Mouse (Mus musculus) intestine, postnatal 0 days (tissue): ENCODE measurements at regions not wholly inside any gene's neighbourhood (a gene's known extent, or its start where the extent isn't known, plus 50 kb on each side); places are given as distances from the start of the nearest gene placed in this dataset.

ENCODE experiments used
- ATAC-seq: fragments of 200-750 bp; cut with Nextera tagmentation; 2 replicates; pipeline ENCODE4 v1.8.0; 2017; ENCODE audit warnings: mild to moderate bottlenecking, moderate TSS enrichment, moderate library complexity
- H3K27ac ChIP-seq: fragments of 300-500 bp; sonication (generic); 2 replicates; pipeline ENCODE4 v1.5.1; 2014; ENCODE audit warnings: mild to moderate bottlenecking, low read depth, low read length, moderate library complexity
- H3K27me3 ChIP-seq: fragments of 300-500 bp; sonication (generic); replicated peaks from 2 replicates; pipeline ENCODE4 v1.6.1; 2014; ENCODE audit warnings: low read length, mixed read lengths; ENCODE audit not compliant: control insufficient read depth, insufficient read depth
- H3K36me3 ChIP-seq: fragments of 300-500 bp; sonication (generic); 2 replicates; pipeline ENCODE4 v1.6.1; 2014; ENCODE audit warnings: mild to moderate bottlenecking, moderate library complexity; ENCODE audit not compliant: control insufficient read depth, insufficient read depth
- H3K4me1 ChIP-seq: fragments of 300-500 bp; sonication (generic); replicated peaks from 2 replicates; pipeline ENCODE4 v1.6.1; 2014; ENCODE audit warnings: antibody characterized with exemption, low read length, mixed read lengths; ENCODE audit not compliant: control insufficient read depth, insufficient read depth
- H3K4me2 ChIP-seq: fragments of 300-500 bp; sonication (generic); replicated peaks from 2 replicates; pipeline ENCODE4 v1.6.1; 2014; ENCODE audit warnings: low read depth, mild to moderate bottlenecking, moderate library complexity
- H3K4me3 ChIP-seq: fragments of 300-500 bp; sonication (generic); 2 replicates; pipeline ENCODE4 v1.5.1; 2014; ENCODE audit warnings: low read depth, low read length
- H3K9ac ChIP-seq: fragments of 300-500 bp; sonication (generic); 2 replicates; pipeline ENCODE4 v1.6.1; 2014; ENCODE audit warnings: mild to moderate bottlenecking, low read depth, low read length
- H3K9me3 ChIP-seq: fragments of 300-500 bp; sonication (generic); 2 replicates; pipeline ENCODE4 v1.6.1; 2016; ENCODE audit warnings: mixed run types; ENCODE audit not compliant: control insufficient read depth
- CTCF ChIP-seq: sonication (generic); IDR thresholded peaks from 2 replicates; pipeline ENCODE4 v1.5.1; 2016; ENCODE audit warnings: low read depth, mild to moderate bottlenecking, control low read depth, antibody characterized with exemption, moderate library complexity
- WGBS: fragments of 180-500 bp; shearing (Covaris S2); extraction: QIAGEN DNeasy Blood & Tissue Kit; methylation state at CpG from one replicate; pipeline ENCODE4 v1.1.7; 2014; 5-methylcytosine and 5-hydroxymethylcytosine counted together

GRCm38 (mm10) chr2:138074020-138074613 is 182.2 kb upstream of the Btbd3 start:
- TF ChIP-seq CTCF, result no peak
- no peak overlapping the region for H3K4me3 ChIP-seq
- H3K9me3 ChIP-seq, result no peaks in the 10 kb centered on the region
- no peak overlapping the region for H3K27ac ChIP-seq
- H3K27me3 ChIP-seq, result no peaks in the 10 kb centered on the region
- no peak for ATAC-seq
- no peaks in the 10 kb centered on the region for H3K4me1 ChIP-seq
- no peak overlapping the region for H3K9ac ChIP-seq
- H3K4me2 ChIP-seq, result no peak overlapping the region
- 83% methylated on average over 6 of the region's 6 CpGs for WGBS
- no peaks in the 10 kb centered on the region for H3K36me3 ChIP-seq

- no peaks in the 10 kb centered on the region for H3K4me1 ChIP-seq
These were observed 184.1 kb upstream of the Btbd3 start for GRCm38 (mm10) chr2:138072165-138072728.

GRCm38 (mm10) chr2:138053081-138053480 is 203.3 kb upstream of the Btbd3 start:
- no peak for TF ChIP-seq CTCF
- Histone ChIP-seq H3K4me2 (no peak overlapping the region), H3K4me3 (no peak overlapping the region), H3K27ac (no peak overlapping the region), H3K9me3 (no peaks in the 10 kb centered on the region), H3K36me3 (no peaks in the 10 kb centered on the region), H3K27me3 (no peaks in the 10 kb centered on the region), H3K9ac (no peak overlapping the region), H3K4me1 (no peaks in the 10 kb centered on the region)
- ATAC-seq, result no peak
- WGBS, result 72% methylated on average over 4 of the region's 4 CpGs

More at GRCm38 (mm10) chr2:138072165-138072728, 184.1 kb upstream of the Btbd3 start:
- Histone ChIP-seq H3K4me3 (no peak overlapping the region), H3K9ac (no peak overlapping the region), H3K4me2 (no peak overlapping the region), H3K27me3 (no peaks in the 10 kb centered on the region), H3K27ac (no peak overlapping the region), H3K36me3 (no peaks in the 10 kb centered on the region), H3K9me3 (no peaks in the 10 kb centered on the region)
- no peak for TF ChIP-seq CTCF
- ATAC-seq, result no peak
- 60% methylated on average over 6 of the region's 6 CpGs for WGBS

GRCm38 (mm10) chr2:138048341-138048740 is 208.0 kb upstream of the Btbd3 start:
- no peaks in the 10 kb centered on the region for H3K9me3 ChIP-seq
- TF ChIP-seq CTCF, result no peak
- H3K4me1 ChIP-seq, result no peaks in the 10 kb centered on the region
- no peak overlapping the region for H3K4me3 ChIP-seq
- H3K27me3 ChIP-seq, result no peaks in the 10 kb centered on the region
- no peak overlapping the region for H3K4me2 ChIP-seq
- no peak overlapping the region for H3K9ac ChIP-seq
- no peaks in the 10 kb centered on the region for H3K36me3 ChIP-seq
- no peak for ATAC-seq
- no peak overlapping the region for H3K27ac ChIP-seq
- 61% methylated on average over 5 of the region's 5 CpGs for WGBS

DNA sequence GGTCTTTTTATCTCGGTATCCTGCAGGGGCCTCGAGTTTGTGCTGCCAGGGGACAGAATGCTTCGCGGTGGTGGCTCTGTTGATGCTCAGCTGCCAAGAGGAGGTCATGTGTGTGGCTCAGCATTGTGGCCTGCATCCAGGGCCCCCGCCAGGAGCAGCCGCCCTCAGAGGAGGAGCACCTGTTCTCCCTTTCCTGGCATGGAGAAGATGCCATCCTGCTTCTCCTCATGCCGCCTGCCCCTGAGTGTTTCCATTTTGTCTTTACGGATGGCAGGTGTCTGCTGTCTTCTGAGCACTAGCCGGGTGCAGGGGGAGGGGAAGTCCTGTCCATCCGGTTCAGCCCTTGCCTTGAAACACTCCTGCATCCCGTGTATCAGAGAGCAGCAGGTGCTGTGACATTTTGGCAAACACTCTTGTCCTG is 208.6 kb upstream of the Btbd3 start:
- WGBS, result 43% methylated on average over 11 of the region's 11 CpGs
- no peaks in the 10 kb centered on the region for H3K36me3 ChIP-seq
- H3K9me3 ChIP-seq, result no peaks in the 10 kb centered on the region
- H3K27me3 ChIP-seq, result no peaks in the 10 kb centered on the region
- ATAC-seq, result no peak
- H3K4me2 ChIP-seq, result no peak overlapping the region
- TF ChIP-seq CTCF, result no peak
- no peak overlapping the region for H3K27ac ChIP-seq
- H3K9ac ChIP-seq, result no peak overlapping the region
- no peaks in the 10 kb centered on the region for H3K4me1 ChIP-seq
- no peak overlapping the region for H3K4me3 ChIP-seq

DNA sequence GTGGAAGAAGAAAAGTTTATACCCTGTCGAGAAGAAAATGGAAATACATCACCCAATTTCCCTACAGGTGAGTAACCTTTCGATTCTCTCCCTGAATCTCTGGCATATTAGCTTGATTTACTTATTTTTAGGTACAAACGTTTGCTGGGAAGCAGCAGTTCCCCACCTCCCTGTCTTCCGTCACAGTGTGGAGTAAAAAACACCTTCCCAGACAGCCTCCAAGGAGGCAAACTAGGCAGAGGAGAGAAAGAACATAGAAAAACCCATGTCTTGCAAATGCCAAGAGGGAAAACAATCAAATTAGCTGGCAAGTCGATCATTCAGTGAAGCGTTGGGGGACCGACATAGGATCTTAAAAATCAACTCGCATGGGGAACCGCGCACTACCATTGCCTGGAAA is 209.0 kb upstream of the Btbd3 start:
- Histone ChIP-seq H3K4me3 (no peak overlapping the region), H3K4me2 (no peak overlapping the region), H3K9ac (no peak overlapping the region), H3K36me3 (no peaks in the 10 kb centered on the region), H3K4me1 (no peaks in the 10 kb centered on the region), H3K9me3 (no peaks in the 10 kb centered on the region), H3K27ac (no peak overlapping the region), H3K27me3 (no peaks in the 10 kb centered on the region)
- 77% methylated on average over 10 of the region's 10 CpGs for WGBS
- ATAC-seq, result no peak
- no peak for TF ChIP-seq CTCF
